Mouse (Mus musculus): ENCODE measurements around the gene Lrrc4c. TPM values are rescaled to one million over a fixed set of nuclear protein-coding genes. Genes with fewer than 3 reads are reported as not detected.

Lrrc4c gene
- polyA plus RNA-seq, 1 experiment from 2014 or later, result 2.0 TPM

GRCm38 (mm10) chr2:96876062-96876461 is 558.1 kb downstream of the Lrrc4c start:
- no peak for ATAC-seq (ENCODE audit: insufficient number of reproducible peaks, insufficient read depth, low FRiP score, low TSS enrichment, low read depth)
- no peak overlapping the region for H3K4me3 ChIP-seq (replicated peaks)
- WGBS, result 96% methylated on average over 1 of the region's 1 CpGs
- H3K27ac ChIP-seq, result no peak overlapping the region
- no peaks in the 10 kb centered on the region for H3K36me3 ChIP-seq
- no peaks in the 10 kb centered on the region for H3K4me1 ChIP-seq (replicated peaks)
- no peaks in the 10 kb centered on the region for H3K27me3 ChIP-seq
- no peaks in the 10 kb centered on the region for H3K9me3 ChIP-seq
- H3K9ac ChIP-seq (replicated peaks), result no peak overlapping the region
- H3K4me2 ChIP-seq, result no peak overlapping the region

GRCm38 (mm10) chr2:96949531-96949930 is 631.6 kb downstream of the Lrrc4c start:
- no peak overlapping the region for H3K4me2 ChIP-seq
- 88% methylated on average over 3 of the region's 3 CpGs for WGBS
- no peaks in the 10 kb centered on the region for H3K4me1 ChIP-seq (replicated peaks)
- ATAC-seq (ENCODE audit: insufficient number of reproducible peaks, insufficient read depth, low FRiP score, low TSS enrichment, low read depth), result no peak
- H3K27me3 ChIP-seq, result no peaks in the 10 kb centered on the region
- no peak overlapping the region for H3K9ac ChIP-seq (replicated peaks)
- H3K27ac ChIP-seq, result no peak overlapping the region
- no peaks in the 10 kb centered on the region for H3K36me3 ChIP-seq
- no peak overlapping the region for H3K4me3 ChIP-seq (replicated peaks)
- no peaks in the 10 kb centered on the region for H3K9me3 ChIP-seq

- Histone ChIP-seq H3K27ac (no peak overlapping the region), H3K27me3 (no peaks in the 10 kb centered on the region), H3K9me3 (no peaks in the 10 kb centered on the region), H3K4me3 (replicated peaks) (no peak overlapping the region), H3K36me3 (no peaks in the 10 kb centered on the region), H3K4me2 (no peak overlapping the region), H3K4me1 (replicated peaks) (no peaks in the 10 kb centered on the region), H3K9ac (replicated peaks) (no peak overlapping the region)
- ATAC-seq (ENCODE audit: insufficient number of reproducible peaks, insufficient read depth, low FRiP score, low TSS enrichment, low read depth), result no peak
Observed at GRCm38 (mm10) chr2:96999521-96999920, 681.6 kb downstream of the Lrrc4c start.

GRCm38 (mm10) chr2:97018319-97018718 is 700.4 kb downstream of the Lrrc4c start:
- Histone ChIP-seq H3K27ac (no peak overlapping the region), H3K9me3 (no peaks in the 10 kb centered on the region), H3K9ac (replicated peaks) (no peak overlapping the region), H3K4me3 (replicated peaks) (no peak overlapping the region), H3K4me2 (no peak overlapping the region), H3K27me3 (no peaks in the 10 kb centered on the region), H3K4me1 (replicated peaks) (no peaks in the 10 kb centered on the region), H3K36me3 (no peaks in the 10 kb centered on the region)
- WGBS, result 77% methylated on average over 3 of the region's 3 CpGs
- ATAC-seq (ENCODE audit: insufficient number of reproducible peaks, insufficient read depth, low FRiP score, low TSS enrichment, low read depth), result no peak

- Histone ChIP-seq H3K27ac (no peak overlapping the region), H3K4me2 (no peak overlapping the region), H3K4me3 (replicated peaks) (no peak overlapping the region), H3K9ac (replicated peaks) (no peak overlapping the region), H3K36me3 (no peaks in the 10 kb centered on the region), H3K9me3 (no peaks in the 10 kb centered on the region), H3K4me1 (replicated peaks) (no peaks in the 10 kb centered on the region), H3K27me3 (no peaks in the 10 kb centered on the region)
- no peak for ATAC-seq (ENCODE audit: insufficient number of reproducible peaks, insufficient read depth, low FRiP score, low TSS enrichment, low read depth)
- 77% methylated on average over 1 of the region's 1 CpGs for WGBS
Observed at GRCm38 (mm10) chr2:97026991-97027390, 709.0 kb downstream of the Lrrc4c start.

GRCm38 (mm10) chr2:97027585-97027984 is 709.6 kb downstream of the Lrrc4c start:
- no peak for ATAC-seq (ENCODE audit: insufficient number of reproducible peaks, insufficient read depth, low FRiP score, low TSS enrichment, low read depth)

GRCm38 (mm10) chr2:97036401-97036800 is 718.4 kb downstream of the Lrrc4c start:
- Histone ChIP-seq H3K27ac (no peak overlapping the region), H3K9me3 (no peaks in the 10 kb centered on the region), H3K4me2 (no peak overlapping the region), H3K27me3 (no peaks in the 10 kb centered on the region), H3K4me3 (replicated peaks) (no peak overlapping the region), H3K4me1 (replicated peaks) (no peaks in the 10 kb centered on the region), H3K36me3 (no peaks in the 10 kb centered on the region), H3K9ac (replicated peaks) (no peak overlapping the region)
- ATAC-seq (ENCODE audit: insufficient number of reproducible peaks, insufficient read depth, low FRiP score, low TSS enrichment, low read depth), result no peak

More at GRCm38 (mm10) chr2:97027585-97027984, 709.6 kb downstream of the Lrrc4c start:
- Histone ChIP-seq H3K9me3 (no peaks in the 10 kb centered on the region), H3K27me3 (no peaks in the 10 kb centered on the region), H3K4me1 (replicated peaks) (no peaks in the 10 kb centered on the region), H3K27ac (no peak overlapping the region), H3K9ac (replicated peaks) (no peak overlapping the region), H3K36me3 (no peaks in the 10 kb centered on the region), H3K4me3 (replicated peaks) (no peak overlapping the region), H3K4me2 (no peak overlapping the region)
- WGBS, result 84% methylated on average over 1 of the region's 1 CpGs

- ATAC-seq (ENCODE audit: insufficient number of reproducible peaks, insufficient read depth, low FRiP score, low TSS enrichment, low read depth), result no peak
- H3K4me3 ChIP-seq (replicated peaks), result no peak overlapping the region
- no peaks in the 10 kb centered on the region for H3K27me3 ChIP-seq
- 87% methylated on average over 5 of the region's 5 CpGs for WGBS
- no peak overlapping the region for H3K27ac ChIP-seq
- H3K4me1 ChIP-seq (replicated peaks), result no peaks in the 10 kb centered on the region
- H3K4me2 ChIP-seq, result no peak overlapping the region
- H3K36me3 ChIP-seq, result no peaks in the 10 kb centered on the region
- no peaks in the 10 kb centered on the region for H3K9me3 ChIP-seq
- H3K9ac ChIP-seq (replicated peaks), result no peak overlapping the region
Observed at GRCm38 (mm10) chr2:97037024-97037814, 719.2 kb downstream of the Lrrc4c start.

- WGBS, result 90% methylated on average over 3 of the region's 3 CpGs
- H3K9ac ChIP-seq (replicated peaks), result no peak overlapping the region
- no peaks in the 10 kb centered on the region for H3K36me3 ChIP-seq
- no peak for ATAC-seq (ENCODE audit: insufficient number of reproducible peaks, insufficient read depth, low FRiP score, low TSS enrichment, low read depth)
- no peak overlapping the region for H3K4me2 ChIP-seq
- no peaks in the 10 kb centered on the region for H3K4me1 ChIP-seq (replicated peaks)
- no peak overlapping the region for H3K27ac ChIP-seq
- H3K27me3 ChIP-seq, result no peaks in the 10 kb centered on the region
- H3K4me3 ChIP-seq (replicated peaks), result no peak overlapping the region
- H3K9me3 ChIP-seq, result no peaks in the 10 kb centered on the region
Observed at GRCm38 (mm10) chr2:97044016-97044415, 726.0 kb downstream of the Lrrc4c start.

GRCm38 (mm10) chr2:97045628-97046027 is 727.7 kb downstream of the Lrrc4c start:
- Histone ChIP-seq H3K9me3 (no peaks in the 10 kb centered on the region), H3K9ac (replicated peaks) (no peak overlapping the region), H3K4me2 (no peak overlapping the region), H3K36me3 (no peaks in the 10 kb centered on the region), H3K27me3 (no peaks in the 10 kb centered on the region), H3K27ac (no peak overlapping the region), H3K4me1 (replicated peaks) (no peaks in the 10 kb centered on the region), H3K4me3 (replicated peaks) (no peak overlapping the region)
- no peak for ATAC-seq (ENCODE audit: insufficient number of reproducible peaks, insufficient read depth, low FRiP score, low TSS enrichment, low read depth)
- whole genome bisulfite sequencing, result 80% methylated on average over 3 of the region's 3 CpGs

- Histone ChIP-seq H3K27ac (no peak overlapping the region), H3K9me3 (no peaks in the 10 kb centered on the region), H3K27me3 (no peaks in the 10 kb centered on the region), H3K4me2 (no peak overlapping the region), H3K4me1 (replicated peaks) (no peaks in the 10 kb centered on the region), H3K9ac (replicated peaks) (no peak overlapping the region), H3K36me3 (no peaks in the 10 kb centered on the region), H3K4me3 (replicated peaks) (no peak overlapping the region)
- 76% methylated on average over 1 of the region's 1 CpGs for WGBS
- ATAC-seq (ENCODE audit: insufficient number of reproducible peaks, insufficient read depth, low FRiP score, low TSS enrichment, low read depth), result no peak
Observed at GRCm38 (mm10) chr2:97080156-97080555, 762.2 kb downstream of the Lrrc4c start.

- no peak for ATAC-seq (ENCODE audit: insufficient number of reproducible peaks, insufficient read depth, low FRiP score, low TSS enrichment, low read depth)
- H3K27ac ChIP-seq, result no peak overlapping the region
- 73% methylated on average over 3 of the region's 3 CpGs for WGBS
- H3K36me3 ChIP-seq, result no peaks in the 10 kb centered on the region
- H3K4me3 ChIP-seq (replicated peaks), result no peak overlapping the region
- H3K4me2 ChIP-seq, result no peak overlapping the region
- H3K9ac ChIP-seq (replicated peaks), result no peak overlapping the region
- H3K27me3 ChIP-seq, result no peaks in the 10 kb centered on the region
- H3K9me3 ChIP-seq, result no peaks in the 10 kb centered on the region
- H3K4me1 ChIP-seq (replicated peaks), result no peaks in the 10 kb centered on the region
Observed at GRCm38 (mm10) chr2:97097965-97098364, 780.0 kb downstream of the Lrrc4c start.
